Mouse (Mus musculus): ENCODE measurements at regions not wholly inside any gene's neighbourhood (a gene's known extent, or its start where the extent isn't known, plus 50 kb on each side); places are given as distances from the start of the nearest gene placed in this dataset.

- H3K36me3 ChIP-seq: no peaks in the 10 kb centered on the region
- H3K4me3 ChIP-seq: no peak overlapping the region
- H3K9me3 ChIP-seq: no peaks in the 10 kb centered on the region
- no peak for ATAC-seq (replicated peaks)
- H3K27ac ChIP-seq (replicated peaks): no peak overlapping the region
- H3K9ac ChIP-seq (replicated peaks): no peak overlapping the region
- 75% methylated on average over 6 of the region's 6 CpGs for WGBS
- peaks cover 22% of the 10 kb centered on the region for H3K4me1 ChIP-seq
- no peaks in the 10 kb centered on the region for H3K27me3 ChIP-seq
- no peak overlapping the region for H3K4me2 ChIP-seq (replicated peaks)
These were observed 210.6 kb upstream of the Serp2 start for GRCm38 (mm10) chr14:76767301-76767700.

GRCm38 (mm10) chr14:76766186-76766713 lies 209.6 kb upstream of the Serp2 start:
- H3K4me3 ChIP-seq: no peak overlapping the region
- H3K27me3 ChIP-seq: no peaks in the 10 kb centered on the region
- ATAC-seq (replicated peaks): 0 out of 2 replicates have a peak, but pooled peaks have one; percentile 12
- H3K27ac ChIP-seq (replicated peaks): peak overlapping the region; percentile 32; the same call in 1 of the 2 replicates
- no peak overlapping the region for H3K9ac ChIP-seq (replicated peaks)
- H3K9me3 ChIP-seq: no peaks in the 10 kb centered on the region
- peaks cover 22% of the 10 kb centered on the region for H3K4me1 ChIP-seq
- H3K36me3 ChIP-seq: no peaks in the 10 kb centered on the region
- H3K4me2 ChIP-seq (replicated peaks): no peak overlapping the region
- 35% methylated on average over 10 of the region's 10 CpGs for WGBS

- ATAC-seq (replicated peaks): peak; percentile 35
- Histone ChIP-seq H3K27ac (replicated peaks) (peak overlapping the region; percentile 68), H3K4me1 (peaks cover 22% of the 10 kb centered on the region), H3K9me3 (no peaks in the 10 kb centered on the region), H3K4me2 (replicated peaks) (no peak overlapping the region), H3K9ac (replicated peaks) (no peak overlapping the region), H3K27me3 (no peaks in the 10 kb centered on the region), H3K4me3 (no peak overlapping the region), H3K36me3 (no peaks in the 10 kb centered on the region)
- WGBS: 63% methylated on average over 6 of the region's 6 CpGs
These were observed 208.4 kb upstream of the Serp2 start for GRCm38 (mm10) chr14:76765094-76765504.

- Histone ChIP-seq H3K9ac (replicated peaks) (no peak overlapping the region), H3K4me1 (peaks cover 22% of the 10 kb centered on the region), H3K4me2 (replicated peaks) (no peak overlapping the region), H3K36me3 (no peaks in the 10 kb centered on the region), H3K4me3 (no peak overlapping the region), H3K9me3 (no peaks in the 10 kb centered on the region), H3K27me3 (no peaks in the 10 kb centered on the region), H3K27ac (replicated peaks) (peak overlapping the region; percentile 68; the same call in 1 of the 2 replicates)
- 23% methylated on average over 7 of the region's 7 CpGs for WGBS
- ATAC-seq (replicated peaks): 0 out of 2 replicates have a peak, but pooled peaks have one; percentile 21
These were observed 207.7 kb upstream of the Serp2 start for GRCm38 (mm10) chr14:76764390-76764796.

GRCm38 (mm10) chr14:76763539-76763938 lies 206.8 kb upstream of the Serp2 start:
- Histone ChIP-seq H3K4me3 (no peak overlapping the region), H3K4me2 (replicated peaks) (no peak overlapping the region), H3K4me1 (peaks cover 22% of the 10 kb centered on the region), H3K36me3 (no peaks in the 10 kb centered on the region), H3K9me3 (no peaks in the 10 kb centered on the region), H3K27me3 (no peaks in the 10 kb centered on the region), H3K27ac (replicated peaks) (no peak overlapping the region), H3K9ac (replicated peaks) (no peak overlapping the region)
- 84% methylated on average over 7 of the region's 7 CpGs for WGBS
- ATAC-seq (replicated peaks): no peak

DNA sequence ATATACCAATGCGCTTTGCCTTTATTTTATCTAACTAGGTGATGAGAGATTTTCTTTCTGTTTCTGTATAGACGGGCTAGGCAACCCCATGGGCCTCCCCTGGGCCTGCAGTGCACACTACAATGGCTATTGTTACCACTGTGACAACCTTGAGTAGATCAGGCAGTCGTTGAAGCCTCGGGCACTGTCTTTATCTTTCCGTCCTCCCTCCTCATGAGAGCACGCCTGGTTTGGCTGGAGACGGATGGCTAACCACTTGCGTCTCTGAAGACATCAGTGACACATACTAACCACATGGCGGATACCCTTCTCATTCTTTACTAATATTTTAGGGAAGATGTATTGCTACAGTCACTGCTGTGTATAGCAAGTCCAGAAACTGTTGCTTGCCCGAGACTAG lies 206.1 kb upstream of the Serp2 start:
- no peak overlapping the region for H3K9ac ChIP-seq (replicated peaks)
- no peaks in the 10 kb centered on the region for H3K27me3 ChIP-seq
- no peak for ATAC-seq (replicated peaks)
- no peak overlapping the region for H3K4me2 ChIP-seq (replicated peaks)
- peaks cover 22% of the 10 kb centered on the region for H3K4me1 ChIP-seq
- H3K9me3 ChIP-seq: no peaks in the 10 kb centered on the region
- H3K36me3 ChIP-seq: no peaks in the 10 kb centered on the region
- H3K4me3 ChIP-seq: no peak overlapping the region
- 68% methylated on average over 10 of the region's 10 CpGs for WGBS
- H3K27ac ChIP-seq (replicated peaks): no peak overlapping the region

- no peak for ATAC-seq (replicated peaks)
- Histone ChIP-seq H3K27me3 (no peaks in the 10 kb centered on the region), H3K36me3 (no peaks in the 10 kb centered on the region), H3K9me3 (no peaks in the 10 kb centered on the region), H3K27ac (replicated peaks) (no peak overlapping the region), H3K4me2 (replicated peaks) (no peak overlapping the region), H3K4me1 (peaks cover 22% of the 10 kb centered on the region), H3K4me3 (no peak overlapping the region), H3K9ac (replicated peaks) (no peak overlapping the region)
- 95% methylated on average over 11 of the region's 11 CpGs for WGBS
These were observed 205.0 kb upstream of the Serp2 start for GRCm38 (mm10) chr14:76761691-76762090.

- Histone ChIP-seq H3K27ac (replicated peaks) (no peak overlapping the region), H3K27me3 (no peaks in the 10 kb centered on the region), H3K9ac (replicated peaks) (no peak overlapping the region), H3K4me1 (peaks cover 17% of the 10 kb centered on the region), H3K36me3 (no peaks in the 10 kb centered on the region), H3K4me3 (no peak overlapping the region), H3K4me2 (replicated peaks) (no peak overlapping the region), H3K9me3 (no peaks in the 10 kb centered on the region)
- no peak for ATAC-seq (replicated peaks)
- WGBS: 89% methylated on average over 4 of the region's 4 CpGs
These were observed 204.6 kb upstream of the Serp2 start for GRCm38 (mm10) chr14:76761274-76761673.

GRCm38 (mm10) chr14:76760509-76761023 lies 203.9 kb upstream of the Serp2 start:
- no peak for ATAC-seq (replicated peaks)
- WGBS: 63% methylated on average over 13 of the region's 13 CpGs
- H3K4me3 ChIP-seq: no peak overlapping the region

DNA sequence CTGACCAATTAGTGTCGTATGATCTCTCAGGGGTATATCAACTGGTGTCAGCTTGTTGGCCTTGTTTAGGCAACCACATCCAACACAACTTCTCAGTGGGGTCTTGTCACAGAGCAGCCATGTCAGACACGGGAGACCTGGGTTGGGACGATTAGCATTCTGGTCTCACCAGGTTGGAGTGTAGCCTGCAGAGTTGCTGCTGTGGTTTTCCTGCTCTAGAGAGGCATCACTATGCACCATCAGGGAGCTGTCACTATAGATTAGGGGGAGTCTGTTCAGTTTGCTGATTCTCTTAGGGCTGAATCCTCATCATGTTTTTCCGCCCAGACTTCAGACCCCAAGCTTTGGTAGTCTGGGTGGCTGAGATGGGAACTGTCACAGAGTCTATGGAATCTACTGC lies 202.7 kb upstream of the Serp2 start:
- peaks cover 4% of the 10 kb centered on the region for H3K4me1 ChIP-seq
- no peak overlapping the region for H3K4me3 ChIP-seq
- no peaks in the 10 kb centered on the region for H3K27me3 ChIP-seq
- ATAC-seq (replicated peaks): no peak
- H3K9ac ChIP-seq (replicated peaks): no peak overlapping the region
- no peaks in the 10 kb centered on the region for H3K36me3 ChIP-seq
- WGBS: 93% methylated on average over 4 of the region's 4 CpGs
- H3K9me3 ChIP-seq: no peaks in the 10 kb centered on the region
- no peak overlapping the region for H3K4me2 ChIP-seq (replicated peaks)
- H3K27ac ChIP-seq (replicated peaks): no peak overlapping the region

More at GRCm38 (mm10) chr14:76760509-76761023, 203.9 kb upstream of the Serp2 start:
- Histone ChIP-seq H3K27ac (replicated peaks) (no peak overlapping the region), H3K27me3 (no peaks in the 10 kb centered on the region), H3K4me1 (peaks cover 16% of the 10 kb centered on the region), H3K9ac (replicated peaks) (no peak overlapping the region), H3K9me3 (no peaks in the 10 kb centered on the region), H3K36me3 (no peaks in the 10 kb centered on the region), H3K4me2 (replicated peaks) (no peak overlapping the region)

DNA sequence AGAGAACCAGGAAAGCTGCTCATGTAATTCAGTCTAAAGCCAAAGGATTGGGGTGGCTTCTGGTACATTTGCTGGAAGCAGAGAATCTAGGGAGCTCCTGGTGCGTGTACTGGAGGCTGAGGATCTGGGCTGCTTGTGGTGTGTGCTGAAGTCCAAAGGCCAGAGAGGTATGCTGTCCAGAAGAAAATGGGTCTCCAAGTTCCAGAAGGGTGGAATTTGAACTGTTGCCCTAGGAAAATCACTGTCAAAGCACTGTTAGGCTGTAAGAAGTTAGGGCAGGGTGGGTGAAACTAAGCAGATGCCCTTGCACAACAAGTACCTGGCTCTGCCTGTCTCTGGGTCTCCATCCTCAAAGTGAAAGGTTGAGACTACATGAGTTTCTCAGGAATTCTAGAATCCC lies 201.9 kb upstream of the Serp2 start:
- H3K27ac ChIP-seq (replicated peaks): no peak overlapping the region
- no peaks in the 10 kb centered on the region for H3K27me3 ChIP-seq
- no peak overlapping the region for H3K4me2 ChIP-seq (replicated peaks)
- no peaks in the 10 kb centered on the region for H3K9me3 ChIP-seq
- no peaks in the 10 kb centered on the region for H3K36me3 ChIP-seq
- WGBS: 81% methylated on average over 1 of the region's 1 CpGs
- H3K9ac ChIP-seq (replicated peaks): no peak overlapping the region
- H3K4me3 ChIP-seq: no peak overlapping the region
- ATAC-seq (replicated peaks): no peak
- no peaks in the 10 kb centered on the region for H3K4me1 ChIP-seq

GRCm38 (mm10) chr14:76755591-76756376 lies 199.1 kb upstream of the Serp2 start:
- no peaks in the 10 kb centered on the region for H3K4me1 ChIP-seq
- no peak overlapping the region for H3K27ac ChIP-seq (replicated peaks)
- WGBS: 81% methylated on average over 9 of the region's 9 CpGs
- H3K9me3 ChIP-seq: no peaks in the 10 kb centered on the region
- no peak for ATAC-seq (replicated peaks)
- H3K4me3 ChIP-seq: no peak overlapping the region
- no peaks in the 10 kb centered on the region for H3K27me3 ChIP-seq
- H3K4me2 ChIP-seq (replicated peaks): no peak overlapping the region
- no peak overlapping the region for H3K9ac ChIP-seq (replicated peaks)
- H3K36me3 ChIP-seq: no peaks in the 10 kb centered on the region
